Mouse (Mus musculus) ovary, adult 18-20 months (tissue): Measurements from ENCODE around the gene Plxdc2.

Experiments
- DNase-seq: peaks from one replicate; pipeline ENCODE4 v3.0.0; 2022; ENCODE audit warnings: low spot score, mixed read lengths

The Plxdc2 gene

DNA sequence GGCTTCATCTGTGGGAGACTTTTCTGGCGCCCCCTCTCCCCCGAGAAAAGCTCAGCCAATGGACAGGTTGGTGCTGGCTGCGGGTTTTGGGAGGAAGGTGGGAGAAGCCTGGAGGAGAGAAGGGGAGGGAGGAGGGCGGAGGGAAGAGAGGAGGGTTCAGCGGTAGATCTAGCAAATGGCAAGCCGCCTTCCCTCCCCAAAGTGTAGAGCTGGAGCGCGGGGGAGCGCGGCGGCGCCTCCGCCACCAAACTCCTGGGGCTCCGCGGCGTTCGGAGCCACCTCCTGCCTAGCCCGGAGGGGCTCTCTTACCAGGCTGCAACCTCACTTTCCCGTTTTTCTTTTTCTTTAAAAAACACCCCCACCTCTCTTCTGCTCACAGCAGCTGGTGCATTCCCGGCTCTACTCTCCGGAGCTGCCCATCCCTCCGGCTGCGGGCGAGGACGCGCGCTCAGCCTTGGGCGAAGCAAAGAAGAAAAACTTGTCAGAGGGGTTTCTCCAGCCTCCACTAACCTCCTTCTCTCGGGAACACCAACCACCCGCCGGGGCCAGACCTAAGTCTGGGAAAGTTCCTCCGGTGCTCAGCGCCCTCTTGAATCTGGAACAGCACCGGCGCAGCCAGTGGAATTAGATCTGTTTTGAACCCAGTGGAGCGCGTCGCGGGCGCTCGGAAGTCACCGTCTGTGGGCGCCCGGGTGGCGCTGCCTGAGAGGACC is at the start of gene Plxdc2:
Gene Plxdc2 (plus strand): TSS at position 199 of the 713 bp plus-strand sequence.
- DNase-seq: peak; percentile 75

DNA sequence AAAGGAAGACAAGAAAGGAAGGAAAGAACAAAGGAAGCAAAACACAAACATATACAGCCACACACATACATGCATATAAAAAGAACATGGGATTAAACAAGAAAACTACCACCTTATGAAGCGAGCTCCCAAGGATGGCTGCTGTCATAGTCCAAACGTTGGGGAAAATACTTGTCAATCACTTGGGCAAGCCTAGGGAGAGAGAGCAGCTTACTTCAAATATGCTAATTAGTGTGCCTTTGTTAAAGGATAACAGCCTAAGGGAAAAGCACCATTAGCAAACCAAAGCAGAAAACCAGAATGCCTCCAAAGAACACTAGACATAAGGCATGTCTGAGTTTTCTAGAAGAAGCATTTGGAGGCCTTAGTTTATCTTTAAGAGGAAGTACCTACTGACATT is 45.7 kb upstream of the Plxdc2 start:
- DNase-seq: no peak

DNA sequence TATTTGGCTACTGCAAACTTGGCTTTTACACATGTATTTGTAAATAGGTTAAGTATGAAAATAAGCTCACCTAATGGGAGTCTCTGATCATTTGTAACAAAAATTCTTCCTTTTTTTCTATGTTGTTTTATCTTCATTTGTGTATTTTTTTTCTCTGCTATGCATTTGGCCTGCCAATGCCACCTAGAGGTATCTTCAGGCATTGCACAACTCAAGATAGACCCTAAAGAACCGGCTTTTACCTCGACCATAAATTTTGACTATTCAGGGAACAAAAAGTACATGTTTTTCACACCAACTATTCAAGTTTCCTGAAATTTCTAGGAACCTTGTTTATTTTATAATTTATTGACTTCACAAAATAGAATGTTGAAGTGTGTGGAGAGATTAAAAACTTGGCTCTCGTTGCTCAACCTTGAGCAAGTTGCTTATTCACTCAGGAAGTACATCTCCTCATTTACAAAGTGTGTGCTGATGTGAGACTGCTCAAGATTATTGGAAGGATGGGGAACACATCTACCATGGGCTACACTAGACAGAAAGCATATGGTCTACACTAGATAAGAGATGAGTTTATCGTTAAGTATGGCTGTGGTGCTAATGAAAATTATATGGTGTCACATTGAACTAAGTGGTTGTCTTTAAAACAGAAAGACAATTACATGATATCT is 43.6 kb upstream of the Plxdc2 start:
- no peak for DNase-seq

DNA sequence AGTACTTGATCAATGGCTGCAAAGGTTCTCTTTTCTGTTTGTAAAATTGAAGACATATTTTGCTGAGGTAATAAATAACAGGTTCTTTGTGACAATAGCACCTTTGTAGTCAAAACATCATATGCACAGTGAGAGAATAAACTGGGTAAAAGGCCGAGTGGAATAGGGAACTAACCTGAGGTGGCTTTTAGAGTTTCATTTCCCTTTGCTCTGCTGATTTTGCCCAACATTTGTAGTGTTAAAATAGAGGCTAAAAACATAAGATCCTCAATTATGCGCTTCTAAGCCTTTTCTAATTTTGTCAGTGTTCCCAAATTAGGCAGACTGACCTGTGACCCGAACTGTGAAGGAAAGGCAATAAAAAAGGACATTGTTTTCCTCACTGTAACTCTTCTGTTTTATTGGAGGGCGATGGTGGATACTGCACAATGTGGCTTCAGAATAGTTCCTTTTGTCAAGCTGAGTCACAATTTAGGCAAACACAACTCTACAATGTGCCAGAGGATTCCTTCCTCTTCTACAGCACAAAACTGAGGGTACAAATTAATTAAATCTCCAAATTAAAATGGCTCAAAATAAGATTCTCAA is 20.8 kb upstream of the Plxdc2 start:
- no peak for DNase-seq

DNA sequence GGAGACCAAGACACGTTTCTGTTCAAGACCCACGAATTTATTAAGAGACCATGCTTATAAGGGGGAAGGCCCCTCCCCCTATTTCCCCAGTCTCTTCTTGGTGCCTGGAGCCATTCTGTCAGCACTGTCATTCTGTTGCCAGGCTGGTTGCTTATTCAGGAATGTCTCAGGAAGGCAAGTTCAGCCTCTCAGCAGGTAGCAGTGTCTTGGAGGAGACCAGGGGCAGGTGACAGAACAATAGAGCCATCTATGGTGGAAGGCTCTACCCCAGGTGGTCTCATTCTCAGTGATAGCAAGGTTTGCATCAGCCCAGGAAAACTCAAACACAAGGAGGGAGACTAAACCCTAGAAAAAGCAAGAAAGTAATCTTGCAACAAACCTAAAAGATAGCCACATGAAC is 11.5 kb upstream of the Plxdc2 start:
- no peak for DNase-seq

DNA sequence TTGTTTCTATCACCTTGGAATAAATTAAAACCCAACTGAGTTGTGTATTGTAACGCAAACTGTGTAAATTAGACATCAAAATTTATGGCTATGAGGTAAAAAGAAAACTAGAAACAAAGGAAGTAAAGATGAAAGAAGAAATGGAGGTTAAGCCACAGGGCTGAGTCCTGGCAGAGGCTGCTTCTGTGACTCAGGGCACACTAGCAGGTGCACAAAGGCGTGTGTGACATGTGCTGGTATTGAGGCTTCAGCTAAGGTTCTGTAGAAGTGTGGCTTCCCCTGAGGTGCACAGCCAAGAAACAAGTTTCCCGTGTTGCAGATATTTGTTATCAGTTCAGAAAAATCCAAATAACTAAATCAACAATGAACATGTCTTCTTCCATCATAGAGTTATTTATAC is 5.0 kb upstream of the Plxdc2 start:
- no peak for DNase-seq

DNA sequence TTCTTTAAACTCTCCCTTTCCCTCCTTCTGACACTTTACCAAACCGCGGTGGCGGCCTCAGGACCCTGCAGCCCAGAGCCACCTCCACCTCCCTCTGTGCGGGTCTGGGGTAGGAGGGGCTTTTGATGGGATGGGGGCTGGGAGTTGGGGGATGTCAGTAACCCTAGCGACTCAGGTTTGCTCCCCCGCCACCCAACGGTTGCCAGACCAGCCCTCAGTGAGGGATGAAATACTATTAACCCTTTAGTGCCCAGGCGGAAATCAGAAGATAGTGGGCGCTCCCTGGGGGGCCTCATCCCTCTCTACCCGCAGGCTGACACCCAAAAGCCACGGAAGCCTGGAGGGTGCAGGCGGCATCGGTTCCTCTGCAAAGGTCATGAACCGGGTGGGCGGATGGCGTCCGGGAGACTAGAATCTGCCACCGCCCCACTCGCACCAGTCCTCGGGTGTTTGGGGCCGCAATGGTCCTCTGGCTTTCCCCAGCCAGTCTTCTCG is 446 bp upstream of the Plxdc2 start:
- no peak for DNase-seq

DNA sequence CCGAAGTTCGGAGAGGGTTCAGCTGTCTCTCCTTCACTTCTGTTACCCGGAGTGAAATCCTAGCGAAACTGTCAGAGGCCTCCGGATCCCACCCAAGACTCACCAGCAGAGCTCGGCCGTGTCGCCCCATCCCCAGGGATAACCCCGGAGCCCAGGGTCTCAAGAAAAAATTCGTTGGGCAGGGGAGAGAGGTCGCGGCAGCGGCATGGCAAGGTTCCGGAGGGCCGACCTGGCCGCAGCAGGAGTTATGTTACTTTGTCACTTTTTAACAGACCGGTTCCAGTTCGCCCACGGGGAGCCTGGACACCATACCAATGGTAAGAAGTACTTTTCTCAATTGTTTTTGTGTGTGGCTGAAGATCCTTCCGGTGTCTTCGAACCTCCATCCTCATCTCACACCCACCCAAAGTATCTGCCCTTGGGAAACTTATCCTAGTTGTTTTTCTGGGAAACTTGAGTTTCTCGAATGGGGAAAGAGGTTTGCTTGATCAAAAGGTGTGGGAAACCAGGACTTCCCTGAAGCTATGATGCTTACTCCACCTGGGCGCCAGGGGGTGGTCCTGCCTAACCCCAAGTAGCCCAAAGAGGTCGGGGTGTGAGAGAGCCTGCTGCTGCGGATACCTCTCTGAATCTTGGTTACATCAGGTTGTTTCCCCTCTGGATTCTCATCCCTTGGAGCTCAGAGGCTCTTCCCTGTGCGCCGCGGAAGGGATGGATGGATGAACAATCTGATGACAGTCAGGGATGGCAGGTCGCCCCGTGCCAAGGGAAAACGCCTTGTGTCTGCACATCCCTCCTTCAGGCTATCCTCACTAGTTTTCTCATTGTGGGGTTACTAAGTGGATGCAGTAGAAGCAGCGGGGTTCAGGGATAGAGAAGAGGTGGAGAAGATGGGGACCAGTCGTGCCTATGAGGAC is 1.1 kb downstream of the Plxdc2 start:
- DNase-seq: no peak

DNA sequence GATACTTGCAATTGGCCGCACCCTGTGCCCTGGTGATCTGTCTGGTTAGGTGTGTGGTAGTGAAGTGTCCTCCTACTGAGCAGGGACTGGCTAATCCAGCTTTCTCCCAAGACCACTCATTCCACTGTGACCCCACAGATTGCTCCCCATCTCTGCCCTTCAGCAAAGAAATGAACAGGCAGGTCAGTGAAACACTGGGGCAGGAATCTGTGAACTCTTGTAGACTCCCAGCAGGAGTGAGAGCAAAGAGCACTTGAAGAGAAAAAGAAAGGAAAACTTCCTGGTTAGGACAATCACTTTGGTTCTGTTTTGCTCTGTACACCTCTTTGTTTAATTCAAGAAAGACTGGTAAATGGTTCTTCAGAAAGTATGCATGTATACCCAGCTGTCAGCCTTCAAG is 1.8 kb downstream of the Plxdc2 start:
- no peak for DNase-seq

DNA sequence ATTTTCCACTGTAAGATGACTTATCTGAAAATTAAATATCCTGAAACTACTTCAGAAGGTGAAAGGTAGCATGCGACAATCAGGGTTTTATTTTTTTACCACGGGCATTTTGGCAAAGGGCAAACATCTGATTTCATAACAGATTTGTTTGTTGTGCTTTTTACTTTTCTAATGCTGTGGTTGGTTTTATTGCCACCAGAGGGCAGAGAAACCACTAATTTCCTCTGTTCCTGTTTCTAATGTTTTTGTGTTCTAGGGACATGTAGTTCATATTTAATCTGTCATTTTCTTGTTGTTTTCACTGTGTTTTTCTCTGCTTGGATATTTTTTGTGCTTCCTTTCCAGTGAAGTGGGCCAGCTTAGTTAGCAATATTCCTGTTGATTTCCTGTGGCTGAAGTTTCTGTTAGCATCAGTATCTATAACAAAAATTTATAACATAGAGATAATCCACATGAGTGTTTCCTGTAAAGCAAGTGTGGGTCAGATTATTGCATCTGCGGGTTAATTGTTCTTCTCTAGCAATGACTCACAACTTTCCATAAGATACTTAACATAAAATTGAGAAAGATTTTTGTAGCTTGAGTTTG is 3.3 kb downstream of the Plxdc2 start:
- no peak for DNase-seq

DNA sequence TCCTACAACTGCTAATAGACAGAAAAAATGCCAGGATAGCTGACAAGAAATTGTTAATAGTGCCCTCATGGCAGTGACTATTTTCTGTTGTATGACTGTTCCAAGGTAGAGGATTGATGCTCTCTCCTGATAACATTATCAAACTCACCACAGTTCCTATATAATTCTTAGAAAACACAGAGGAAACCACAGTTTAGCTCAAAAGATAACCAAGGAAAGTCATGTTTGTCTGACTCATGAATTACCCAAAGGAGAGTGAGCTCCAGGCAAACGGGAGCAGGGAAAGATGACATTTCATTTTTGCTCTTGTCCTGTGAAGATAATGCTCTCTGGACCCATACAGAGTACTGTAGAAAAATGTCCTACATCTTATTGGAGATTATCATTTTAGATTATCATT is 8.6 kb downstream of the Plxdc2 start:
- no peak for DNase-seq

DNA sequence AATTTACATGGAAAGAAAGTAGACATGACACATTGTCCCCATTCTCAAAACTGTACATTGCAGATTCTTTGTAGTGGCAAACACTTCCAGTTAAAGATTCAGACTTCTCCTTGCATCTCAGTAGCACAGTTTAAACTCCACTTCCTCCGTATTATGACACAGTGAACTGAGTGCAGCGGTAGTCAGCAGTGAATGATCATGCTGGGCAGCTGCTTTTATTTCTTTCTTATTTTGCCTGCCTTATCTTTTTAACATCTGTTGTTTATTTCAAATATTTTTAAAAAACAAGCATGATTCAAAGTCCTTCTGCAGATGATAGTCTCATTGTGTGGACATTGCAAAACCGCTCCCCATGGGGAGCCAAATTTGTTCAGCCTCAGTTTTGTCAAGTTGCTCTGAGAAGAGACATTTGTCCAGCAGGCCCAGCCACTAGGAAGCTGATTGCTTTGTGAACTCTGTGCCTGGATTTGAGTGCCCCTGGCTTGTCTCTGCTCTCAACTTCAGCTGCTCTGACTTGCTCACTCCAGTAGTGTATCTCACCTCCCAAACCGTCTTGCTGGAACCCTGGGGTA is 9.8 kb downstream of the Plxdc2 start:
- peak; percentile 24 for DNase-seq

DNA sequence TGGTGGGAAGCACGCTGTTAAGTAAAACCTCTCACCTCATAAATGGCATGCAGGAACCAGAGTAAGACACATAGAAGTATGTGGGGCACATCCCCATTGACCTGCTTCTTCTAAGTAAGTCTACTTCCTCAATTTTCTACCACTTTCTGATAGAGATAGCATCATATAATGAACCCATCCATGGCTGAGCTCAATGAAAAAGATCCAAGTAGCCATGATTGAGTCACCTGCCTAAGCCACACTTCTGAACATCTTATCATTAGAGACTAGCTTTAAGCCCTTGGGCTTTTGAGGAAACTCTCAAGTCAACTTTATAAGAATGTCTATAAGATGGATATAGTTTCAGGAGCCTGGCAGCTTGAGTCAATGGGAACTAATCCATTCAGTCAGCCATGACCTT is 14.3 kb downstream of the Plxdc2 start:
- no peak for DNase-seq

DNA sequence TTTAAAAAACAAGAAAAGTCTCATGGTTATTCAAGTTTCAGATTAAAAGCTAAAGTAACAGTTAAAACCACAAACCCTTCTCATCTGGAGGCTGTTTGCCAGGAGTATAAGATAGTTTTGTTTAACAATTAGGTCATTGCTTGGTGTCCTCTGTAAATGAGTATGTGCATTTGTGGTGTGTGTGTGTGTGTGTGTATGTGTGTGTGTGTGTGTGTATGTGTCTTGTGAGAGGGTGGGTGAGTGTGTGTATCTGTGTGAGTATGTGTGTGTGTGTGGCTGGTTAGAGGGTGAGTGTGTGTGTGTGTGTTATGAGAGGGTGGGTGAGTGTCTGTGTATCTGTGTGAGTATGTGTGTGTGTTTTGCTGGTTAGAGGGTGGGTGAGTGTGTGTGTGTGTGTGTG is 18.2 kb downstream of the Plxdc2 start:
- no peak for DNase-seq

DNA sequence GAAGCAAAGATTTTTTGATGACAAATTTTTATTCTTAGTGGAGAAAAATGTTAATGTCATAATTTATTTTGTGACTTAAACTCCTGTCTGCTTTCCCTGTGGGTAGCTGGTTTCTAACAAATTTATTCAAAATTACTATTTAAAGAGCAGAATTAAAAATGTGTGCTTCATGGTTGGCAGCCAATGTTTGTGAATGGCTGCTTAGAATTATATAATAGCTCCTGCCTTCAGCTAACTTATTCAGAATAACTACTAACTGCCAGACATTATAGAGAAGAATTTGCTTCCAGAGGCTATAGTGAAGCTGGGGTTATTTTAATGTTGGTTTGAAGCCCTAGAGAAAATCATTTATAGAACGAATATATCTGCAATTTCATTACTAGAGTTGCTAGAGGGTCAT is 30.1 kb downstream of the Plxdc2 start:
- DNase-seq: no peak

DNA sequence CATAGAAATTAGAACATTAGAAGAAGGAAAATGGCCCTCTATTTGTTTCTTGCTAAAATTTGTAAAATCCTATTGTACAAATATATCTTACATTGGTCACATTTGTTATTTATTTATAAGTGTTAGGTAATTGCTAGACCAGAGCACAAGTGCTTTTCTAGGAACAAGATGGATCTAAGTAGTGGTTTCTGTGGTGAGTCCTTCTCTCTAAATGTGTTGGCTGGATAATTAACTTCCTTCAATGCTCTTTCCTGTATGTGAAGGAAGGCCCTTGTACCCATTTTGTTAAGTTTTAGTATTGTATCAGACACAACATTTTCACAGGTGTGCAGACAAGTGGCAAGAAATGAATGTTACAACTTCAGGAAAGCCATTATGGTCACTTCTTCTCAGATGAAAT is 30.6 kb downstream of the Plxdc2 start:
- no peak for DNase-seq

DNA sequence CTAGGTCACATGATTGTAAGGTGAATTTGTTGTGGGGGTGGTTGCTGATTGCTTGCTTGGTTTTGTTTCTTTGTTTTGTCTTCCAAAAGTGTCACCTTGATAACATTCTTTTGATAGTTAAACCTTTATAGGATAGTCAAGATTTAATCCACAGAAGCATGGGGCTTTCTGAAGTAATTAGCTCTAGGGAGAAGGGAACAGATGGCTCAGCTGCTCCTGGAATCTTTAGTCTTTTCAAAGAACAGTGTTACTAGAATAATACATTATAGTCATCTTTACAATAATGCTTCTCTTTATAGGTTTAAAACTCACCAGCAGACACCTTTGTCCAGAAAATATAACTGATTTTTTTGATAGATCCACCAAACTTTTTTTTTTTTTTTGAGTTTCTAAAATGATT is 31.7 kb downstream of the Plxdc2 start:
- no peak for DNase-seq

DNA sequence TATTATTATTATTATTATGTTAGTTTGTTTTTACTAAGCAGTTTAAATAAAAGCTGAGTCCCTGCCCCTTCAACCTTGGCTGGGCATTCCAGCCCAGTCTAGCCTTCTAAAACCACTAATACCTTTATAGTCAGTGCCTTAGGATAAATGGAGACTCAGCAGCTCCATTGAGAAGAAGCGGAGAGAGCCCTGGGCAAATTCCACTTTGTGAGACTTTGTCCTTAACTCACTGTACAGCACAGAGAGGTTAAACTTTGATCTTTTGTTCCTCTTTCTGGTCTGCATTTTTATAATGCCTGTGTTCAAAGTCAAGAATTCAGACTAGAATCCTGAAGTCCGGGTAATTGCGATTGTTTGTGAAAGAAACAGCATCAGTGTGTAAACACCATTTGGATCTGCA is 41.4 kb downstream of the Plxdc2 start:
- DNase-seq: no peak

DNA sequence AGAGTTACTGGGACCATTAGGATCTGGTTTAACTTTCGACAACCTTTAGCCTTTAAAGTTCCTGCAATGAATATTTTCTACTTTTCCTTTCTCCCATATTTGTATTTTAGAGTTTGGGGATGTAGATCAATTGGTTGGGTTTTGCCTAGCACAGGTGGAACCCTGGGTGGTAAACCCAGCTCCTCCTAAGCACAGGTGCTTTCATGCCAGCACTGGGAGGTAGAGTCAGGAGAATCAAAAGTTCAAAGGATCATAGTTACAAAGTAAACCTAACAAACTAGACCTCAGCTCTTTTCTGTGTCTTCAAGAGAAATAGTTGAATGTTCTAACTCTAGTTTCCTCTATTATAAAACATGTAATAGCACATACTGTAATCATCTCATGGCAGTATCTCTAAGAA is 41.9 kb downstream of the Plxdc2 start:
- no peak for DNase-seq

DNA sequence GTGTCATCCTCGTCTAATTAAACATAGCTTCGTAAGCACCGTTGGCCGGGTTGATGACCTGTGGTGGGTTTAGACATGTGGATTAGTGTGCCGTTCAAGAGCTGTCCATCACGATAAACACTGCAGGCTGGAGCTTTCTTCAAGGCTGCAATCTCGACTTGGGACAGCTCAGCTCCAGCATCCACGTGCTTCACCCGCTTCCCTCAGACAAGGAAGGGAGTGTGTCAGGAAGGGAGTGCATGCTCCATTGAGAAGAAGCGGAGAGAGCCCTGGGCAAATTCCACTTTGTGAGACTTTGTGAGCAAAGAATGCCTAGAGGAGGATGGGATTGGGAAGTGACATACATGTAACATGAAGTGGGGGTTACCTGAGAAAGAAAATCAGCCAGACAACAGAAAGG is 42.8 kb downstream of the Plxdc2 start:
- DNase-seq: no peak

DNA sequence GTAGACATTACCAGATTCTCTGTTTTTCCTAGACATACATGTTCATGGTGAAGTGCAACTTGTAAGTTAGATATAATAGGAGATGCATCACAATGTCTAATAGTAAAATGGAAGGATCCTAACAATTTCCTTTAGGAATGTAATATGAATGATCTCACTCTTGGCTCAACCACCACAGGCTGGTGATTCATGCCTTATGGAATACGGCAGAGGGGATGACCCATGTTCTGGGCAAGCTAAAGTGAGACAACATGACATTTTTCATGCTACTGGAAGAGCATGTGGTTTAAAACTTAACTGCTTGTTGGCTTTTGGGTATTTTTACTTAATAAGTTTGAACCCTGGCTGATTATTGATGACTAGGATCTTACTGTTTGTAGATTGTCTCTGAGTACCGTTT is 50.4 kb downstream of the Plxdc2 start:
- no peak for DNase-seq
